Mouse (Mus musculus): ENCODE measurements around the gene Aldh2.
"Not testable (repeated sequence)": the region's sequence is repeated elsewhere in the genome, so short reads cannot be mapped to it uniquely, and the experiment has no call there.

Aldh2 gene

GRCm38 (mm10) chr5:121593451-121594401 is at the start of gene Aldh2:
Gene Aldh2, minus strand, starts transcription at chr5:121593824.
- DNase-seq (ENCODE audit: low spot score), result peak; percentile 86

- DNase-seq (ENCODE audit: low spot score), result no peak
Measured at GRCm38 (mm10) chr5:121639601-121640000, 46.0 kb upstream of the Aldh2 start.

GRCm38 (mm10) chr5:121637296-121637695 is 43.7 kb upstream of the Aldh2 start:
- DNase-seq (ENCODE audit: low spot score), result no peak

GRCm38 (mm10) chr5:121634668-121635067 is 41.0 kb upstream of the Aldh2 start:
- no peak for DNase-seq (ENCODE audit: low spot score)

- DNase-seq (ENCODE audit: low spot score), result no peak
Measured at GRCm38 (mm10) chr5:121632804-121633203, 39.2 kb upstream of the Aldh2 start.

- not testable (repeated sequence) for DNase-seq (ENCODE audit: low spot score)
Measured at GRCm38 (mm10) chr5:121631106-121631647, 37.6 kb upstream of the Aldh2 start.

GRCm38 (mm10) chr5:121627871-121628270 is 34.2 kb upstream of the Aldh2 start:
- no peak for DNase-seq (ENCODE audit: low spot score)

- DNase-seq (ENCODE audit: low spot score), result no peak
Measured at GRCm38 (mm10) chr5:121623241-121623640, 29.6 kb upstream of the Aldh2 start.

GRCm38 (mm10) chr5:121621102-121621501 is 27.5 kb upstream of the Aldh2 start:
- no peak for DNase-seq (ENCODE audit: low spot score)

- DNase-seq (ENCODE audit: low spot score), result peak; percentile 73
Measured at GRCm38 (mm10) chr5:121618592-121619513, 25.2 kb upstream of the Aldh2 start, which contains the start of gene Acad12. Gene Acad12, minus strand, starts transcription at chr5:121618938.

- DNase-seq (ENCODE audit: low spot score), result not testable (repeated sequence)
Measured at GRCm38 (mm10) chr5:121614921-121615320, 21.3 kb upstream of the Aldh2 start.

- no peak for DNase-seq (ENCODE audit: low spot score)
Measured at GRCm38 (mm10) chr5:121612036-121612435, 18.4 kb upstream of the Aldh2 start.

- DNase-seq (ENCODE audit: low spot score), result not testable (repeated sequence)
Measured at GRCm38 (mm10) chr5:121609556-121610135, 16.0 kb upstream of the Aldh2 start.

- peak; percentile 29 for DNase-seq (ENCODE audit: low spot score)
Measured at GRCm38 (mm10) chr5:121606151-121606550, 12.5 kb upstream of the Aldh2 start.

GRCm38 (mm10) chr5:121603815-121604214 is 10.2 kb upstream of the Aldh2 start:
- DNase-seq (ENCODE audit: low spot score), result not testable (repeated sequence)

GRCm38 (mm10) chr5:121601547-121602299 is 8.1 kb upstream of the Aldh2 start:
- peak; percentile 80 for DNase-seq (ENCODE audit: low spot score)

GRCm38 (mm10) chr5:121598871-121599610 is 5.4 kb upstream of the Aldh2 start:
- DNase-seq (ENCODE audit: low spot score), result no peak

- DNase-seq (ENCODE audit: low spot score), result no peak
Measured at GRCm38 (mm10) chr5:121597991-121598537, 4.4 kb upstream of the Aldh2 start.

- no peak for DNase-seq (ENCODE audit: low spot score)
Measured at GRCm38 (mm10) chr5:121597332-121597731, 3.7 kb upstream of the Aldh2 start.

- DNase-seq (ENCODE audit: low spot score), result no peak
Measured at GRCm38 (mm10) chr5:121596226-121596625, 2.6 kb upstream of the Aldh2 start.
